Mouse (Mus musculus) thymus, adult 2 months (tissue): ENCODE results near the gene Fgf11. TPM values are rescaled to one million over a fixed set of nuclear protein-coding genes. Genes with fewer than 3 reads are reported as not detected.
A peak's percentile ranks its signal among the peaks of the same experiment; 100 is the strongest.

Experiments
- DNase-seq: peaks from one replicate; pipeline ENCODE4 v3.0.0; 2021
- H3K27ac ChIP-seq: fragments of 200-500 bp; 2 replicates; pipeline ENCODE4 v1.5.1; 2012; ENCODE audit warnings: low read length, control low read depth; ENCODE audit not compliant: control insufficient read depth, insufficient read depth
- H3K27me3 ChIP-seq: fragments of 200-500 bp; 2 replicates; pipeline ENCODE4 v1.6.1; 2012; ENCODE audit warnings: mild to moderate bottlenecking, low read length, moderate library complexity, mixed read lengths; ENCODE audit not compliant: control insufficient read depth, insufficient read depth
- H3K36me3 ChIP-seq: fragments of 200-500 bp; 2 replicates; pipeline ENCODE4 v1.6.1; 2012; ENCODE audit warnings: mild to moderate bottlenecking, low read length, moderate library complexity; ENCODE audit not compliant: control insufficient read depth, insufficient read depth
- H3K4me1 ChIP-seq: fragments of 200-500 bp; replicated peaks from 2 replicates; pipeline ENCODE4 v1.6.1; 2012; ENCODE audit warnings: low read length; ENCODE audit not compliant: control insufficient read depth, insufficient read depth
- H3K4me3 ChIP-seq: fragments of 200-500 bp; 2 replicates; pipeline ENCODE4 v1.5.1; 2012; ENCODE audit warnings: mild to moderate bottlenecking, low read length, control low read depth, moderate library complexity; ENCODE audit not compliant: control insufficient read depth, insufficient read depth
- CTCF ChIP-seq: fragments of 200-500 bp; IDR thresholded peaks from 2 replicates; pipeline ENCODE4 v1.5.1; 2012; ENCODE audit warnings: mild to moderate bottlenecking, control low read depth, low read length, moderate library complexity, borderline replicate concordance; ENCODE audit not compliant: control insufficient read depth, poor library complexity, insufficient read depth; ENCODE audit errors: extremely low read depth
- POLR2A ChIP-seq: fragments of 200-500 bp; IDR thresholded peaks from 2 replicates; pipeline ENCODE4 v1.6.1; 2012; ENCODE audit warnings: mild to moderate bottlenecking, low read length, control low read depth, moderate library complexity; ENCODE audit not compliant: control insufficient read depth, poor library complexity, insufficient read depth; ENCODE audit errors: extremely low read depth
- whole genome bisulfite sequencing: fragments of 180-500 bp; shearing (Covaris S2); methylation state at CpG from one replicate; pipeline ENCODE4 v1.1.7; 2018; 5-methylcytosine and 5-hydroxymethylcytosine counted together
- polyA plus RNA-seq: library from polyadenylated mRNA; depleted of rRNA; stranded (reverse); fragments of >200 nt; gene quantifications from 2 replicates; pipeline ENCODE4 v1.2.3, GENCODE M21; 2012

The Fgf11 gene
- polyA plus RNA-seq, 1 experiment = 2.4 TPM

DNA sequence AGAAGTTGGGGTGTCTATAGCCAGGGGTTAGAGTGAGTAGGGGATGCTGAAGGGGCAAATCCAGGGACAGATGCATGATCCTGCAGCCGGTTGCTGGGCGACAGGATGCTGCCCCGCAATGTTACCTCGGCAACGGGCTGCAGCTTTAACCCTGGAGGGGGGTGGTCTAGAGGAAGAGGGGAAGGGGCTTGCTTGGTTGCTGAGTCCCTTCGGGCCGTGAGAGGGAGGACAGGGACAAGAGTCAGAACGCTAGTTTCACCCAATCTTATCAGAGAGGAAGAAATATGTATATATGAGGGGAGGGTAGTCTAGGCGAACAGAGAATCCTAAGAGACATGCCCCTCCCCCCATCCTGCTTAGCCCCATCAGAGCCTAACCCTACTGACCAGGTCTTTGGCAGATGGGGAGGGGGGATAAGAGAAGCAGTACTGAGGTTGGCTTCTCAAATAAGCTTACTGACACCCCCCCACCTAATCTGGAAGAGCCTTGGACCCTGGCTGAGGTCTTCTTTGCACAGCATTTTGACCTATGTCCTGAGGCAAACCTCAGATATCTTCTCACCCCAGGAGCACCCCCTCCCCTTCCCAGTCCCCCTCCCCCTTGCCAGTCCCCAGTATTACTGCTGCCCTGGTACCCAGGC lies 33.8 kb upstream of the Fgf11 start:
- no peaks in the 10 kb centered on the region for H3K27me3 ChIP-seq
- H3K4me3 ChIP-seq = no peak overlapping the region
- TF ChIP-seq CTCF (no peak), POLR2A (no peak)
- DNase-seq = no peak
- H3K4me1 ChIP-seq = peaks cover 28% of the 10 kb centered on the region
- WGBS = 88% methylated on average over 9 of the region's 9 CpGs
- H3K27ac ChIP-seq = no peak overlapping the region
- H3K36me3 ChIP-seq = no peaks in the 10 kb centered on the region

DNA sequence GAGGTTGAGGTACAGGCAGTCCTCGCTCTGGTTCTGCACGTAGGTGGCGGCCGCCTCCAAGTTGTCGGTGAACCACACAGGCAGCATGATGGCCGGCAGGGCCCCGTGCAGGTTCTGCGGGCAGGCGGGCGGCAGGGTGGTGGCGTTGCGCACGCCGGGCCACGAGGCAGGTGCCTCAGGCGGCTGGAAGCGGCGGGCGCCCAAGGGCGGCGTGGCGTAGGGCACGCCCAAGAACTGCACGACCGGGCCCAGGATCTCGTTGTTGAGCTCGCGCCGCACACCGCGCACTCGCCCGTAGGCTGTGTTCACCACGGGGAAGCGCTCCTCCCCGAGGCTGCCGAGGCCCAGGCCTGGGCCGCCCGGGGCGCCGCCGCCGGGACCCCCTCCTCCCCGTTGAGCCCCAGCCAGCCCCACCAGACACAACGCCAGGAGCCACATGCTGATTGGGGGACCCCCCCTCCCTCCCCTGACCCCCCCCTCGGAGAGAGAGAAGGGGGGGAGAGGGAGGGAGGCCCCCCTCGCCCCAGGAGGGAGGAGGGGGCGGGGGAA lies 32.4 kb upstream of the Fgf11 start:
- WGBS = 4% methylated on average over 46 of the region's 48 CpGs
- peaks cover 26% of the 10 kb centered on the region for H3K4me1 ChIP-seq
- no peak overlapping the region for H3K27ac ChIP-seq
- peak overlapping the region; percentile 40 for H3K4me3 ChIP-seq
- H3K36me3 ChIP-seq = no peaks in the 10 kb centered on the region
- DNase-seq = peak; percentile 60
- no peaks in the 10 kb centered on the region for H3K27me3 ChIP-seq
- TF ChIP-seq POLR2A (0 out of 2 replicates have a peak, but pooled peaks have one; percentile 23), CTCF (no peak)

DNA sequence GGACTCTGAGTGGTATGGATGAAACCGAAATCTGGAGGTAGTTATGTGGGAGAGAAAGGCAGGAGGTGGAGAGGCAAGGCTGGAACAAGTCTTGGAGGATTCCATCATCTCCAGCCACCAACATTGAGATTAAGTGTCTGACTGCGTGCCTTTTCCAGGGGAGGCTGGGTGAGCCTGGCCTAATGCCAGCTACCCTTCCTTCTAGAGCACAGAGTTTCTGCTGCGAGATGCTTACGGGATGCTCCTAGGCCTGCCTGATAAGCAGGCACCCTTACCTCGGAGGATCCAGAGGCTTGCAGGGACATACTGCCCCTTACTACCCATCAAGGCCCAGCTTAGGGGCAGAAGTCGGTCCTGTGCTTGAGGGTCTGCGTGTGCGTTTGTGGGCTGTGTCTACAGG lies 31.9 kb upstream of the Fgf11 start:
- Histone ChIP-seq H3K27me3 (no peaks in the 10 kb centered on the region), H3K4me1 (peaks cover 22% of the 10 kb centered on the region), H3K27ac (no peak overlapping the region), H3K4me3 (peak overlapping the region; percentile 40), H3K36me3 (no peaks in the 10 kb centered on the region)
- DNase-seq = no peak
- no peak for TF ChIP-seq POLR2A
- no peak for TF ChIP-seq CTCF
- 43% methylated on average over 8 of the region's 8 CpGs for WGBS

DNA sequence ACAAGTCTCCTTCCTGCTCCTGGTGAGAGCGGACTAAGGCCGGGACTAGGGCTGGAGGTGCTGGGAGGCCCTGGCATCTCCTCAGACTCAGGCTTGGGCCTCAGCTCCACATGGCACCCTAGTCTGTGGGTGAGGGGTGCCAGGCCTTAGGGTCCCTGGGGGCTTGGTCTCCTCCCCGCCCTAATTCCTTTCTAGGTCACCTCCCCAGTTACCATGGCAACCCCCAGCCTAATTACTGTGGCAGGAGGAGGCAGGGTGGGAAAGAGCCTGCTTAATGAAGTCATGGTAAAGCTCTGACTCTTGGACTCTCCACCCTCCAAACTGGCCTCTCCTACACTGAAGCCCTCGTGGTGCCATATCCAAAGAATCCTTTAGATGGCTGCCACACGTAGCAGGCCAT lies 27.2 kb upstream of the Fgf11 start:
- H3K27me3 ChIP-seq = no peaks in the 10 kb centered on the region
- no peak overlapping the region for H3K4me3 ChIP-seq
- WGBS = 95% methylated on average over 5 of the region's 5 CpGs
- TF ChIP-seq CTCF = no peak
- no peak for TF ChIP-seq POLR2A
- no peaks in the 10 kb centered on the region for H3K36me3 ChIP-seq
- no peak for DNase-seq
- peaks cover 5% of the 10 kb centered on the region for H3K4me1 ChIP-seq
- H3K27ac ChIP-seq = no peak overlapping the region

DNA sequence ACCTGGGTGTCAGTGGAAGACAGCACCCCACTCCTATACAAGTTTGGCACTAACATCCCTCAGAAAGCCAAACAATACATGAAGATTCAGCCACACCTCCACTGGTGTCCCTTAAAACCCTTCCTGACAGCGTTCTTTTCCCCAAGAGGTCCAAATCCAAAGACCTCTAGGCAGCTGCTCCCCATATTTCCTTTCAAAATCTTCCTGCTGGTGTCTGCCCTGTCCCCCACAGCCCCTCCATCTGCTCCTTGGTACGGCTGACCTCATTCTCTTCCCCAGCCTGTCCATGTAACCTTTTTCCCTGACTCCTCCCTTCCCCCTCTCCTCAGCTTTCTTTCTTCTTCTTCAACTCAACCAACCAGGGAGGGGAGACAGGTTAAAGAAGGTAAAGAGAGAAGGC lies 21.8 kb upstream of the Fgf11 start:
- TF ChIP-seq POLR2A (no peak), CTCF (no peak)
- WGBS = 89% methylated on average over 2 of the region's 2 CpGs
- H3K4me1 ChIP-seq = no peaks in the 10 kb centered on the region
- no peaks in the 10 kb centered on the region for H3K27me3 ChIP-seq
- H3K27ac ChIP-seq = no peak overlapping the region
- H3K36me3 ChIP-seq = no peaks in the 10 kb centered on the region
- no peak overlapping the region for H3K4me3 ChIP-seq
- DNase-seq = no peak

DNA sequence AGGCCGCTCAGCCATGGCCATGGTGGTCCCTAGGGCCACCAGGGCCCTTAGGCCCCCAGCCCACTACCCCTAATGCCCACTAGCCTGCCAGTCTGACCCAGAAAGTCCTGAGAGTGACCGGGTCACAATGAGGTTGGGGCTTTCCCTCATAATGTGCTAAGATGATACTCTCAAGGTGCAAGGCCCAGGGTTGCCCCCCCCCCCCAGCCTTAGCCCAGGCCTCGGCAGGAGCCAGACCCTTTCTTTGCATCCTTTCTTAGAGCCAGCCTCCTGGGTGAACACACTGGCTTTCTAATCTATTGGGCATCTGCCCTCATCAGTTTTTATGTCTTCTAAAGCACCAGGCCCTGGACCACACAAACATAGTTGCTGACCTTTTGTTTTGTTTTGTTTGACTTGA lies 20.4 kb upstream of the Fgf11 start, which contains the start of gene Spem1:
Gene Spem1 (minus strand): TSS at position 101 of the 400 bp plus-strand sequence.
- no peak for TF ChIP-seq CTCF
- TF ChIP-seq POLR2A = no peak
- no peak within 1 kb of the TSS; the same call in 1 of the 2 replicates for H3K27ac ChIP-seq
- H3K4me1 ChIP-seq = no peaks in the 10 kb centered on the region
- no peak within 1 kb of the TSS for H3K4me3 ChIP-seq
- H3K27me3 ChIP-seq = no peaks in the 10 kb centered on the region
- 93% methylated on average over 3 of the region's 3 CpGs for WGBS
- DNase-seq = no peak
- H3K36me3 ChIP-seq = no peaks in the 10 kb centered on the region
